Mouse (Mus musculus) testis, adult 2 months (tissue): ENCODE measurements around the gene Bean1. TPM values are rescaled to one million over a fixed set of nuclear protein-coding genes. Genes with fewer than 3 reads are reported as not detected.

Experiments used
- H3K27ac ChIP-seq: fragments of 200-500 bp; 2 replicates; pipeline ENCODE4 v1.5.1; 2012; ENCODE audit warnings: low read depth, low read length; ENCODE audit not compliant: control insufficient read depth, insufficient read depth
- H3K27me3 ChIP-seq: fragments of 200-500 bp; 2 replicates; pipeline ENCODE4 v1.6.1; 2012; ENCODE audit warnings: mild to moderate bottlenecking, low read length, moderate library complexity; ENCODE audit not compliant: control insufficient read depth, insufficient read depth
- H3K36me3 ChIP-seq: fragments of 200-500 bp; 2 replicates; pipeline ENCODE4 v1.6.1; 2012; ENCODE audit warnings: mild to moderate bottlenecking, low read length; ENCODE audit not compliant: control insufficient read depth, insufficient read depth
- H3K4me1 ChIP-seq: fragments of 200-500 bp; 2 replicates; pipeline ENCODE4 v1.6.1; 2012; ENCODE audit warnings: low read length; ENCODE audit not compliant: control insufficient read depth, insufficient read depth
- H3K4me3 ChIP-seq: fragments of 200-500 bp; 2 replicates; pipeline ENCODE4 v1.5.1; 2012; ENCODE audit warnings: low read depth, mild to moderate bottlenecking, low read length, moderate library complexity, mixed read lengths; ENCODE audit not compliant: control insufficient read depth
- CTCF ChIP-seq: fragments of 200-500 bp; IDR thresholded peaks from 2 replicates; pipeline ENCODE4 v1.5.1; 2012; ENCODE audit warnings: low read depth, mild to moderate bottlenecking, inconsistent platforms, low read length, moderate library complexity; ENCODE audit not compliant: control insufficient read depth, insufficient read depth, insufficient replicate concordance
- POLR2A ChIP-seq: fragments of 200-500 bp; IDR thresholded peaks from 2 replicates; pipeline ENCODE4 v1.6.1; 2012; ENCODE audit warnings: low read depth, mild to moderate bottlenecking, inconsistent platforms, low read length, moderate library complexity; ENCODE audit not compliant: control insufficient read depth
- polyA plus RNA-seq: library from polyadenylated mRNA; depleted of rRNA; stranded (reverse); fragments of >200 nt; gene quantifications from 2 replicates; pipeline ENCODE4 v1.2.3, GENCODE M21; 2012

Gene Bean1
- polyA plus RNA-seq, 1 experiment = 21.7 TPM

- no peak overlapping the region for H3K27ac ChIP-seq
- TF ChIP-seq CTCF = no peak
- no peak for TF ChIP-seq POLR2A
- H3K27me3 ChIP-seq = no peaks in the 10 kb centered on the region
- no peaks in the 10 kb centered on the region for H3K36me3 ChIP-seq
- no peak overlapping the region for H3K4me3 ChIP-seq
- peaks cover 3% of the 10 kb centered on the region; the same call in 1 of the 2 replicates for H3K4me1 ChIP-seq
These were observed 21.3 kb downstream of the Bean1 start for GRCm38 (mm10) chr8:104191496-104191895.

GRCm38 (mm10) chr8:104199802-104200201 lies 29.6 kb downstream of the Bean1 start:
- Histone ChIP-seq H3K4me1 (no peaks in the 10 kb centered on the region), H3K36me3 (no peaks in the 10 kb centered on the region), H3K4me3 (no peak overlapping the region), H3K27me3 (no peaks in the 10 kb centered on the region), H3K27ac (no peak overlapping the region)
- TF ChIP-seq POLR2A (no peak), CTCF (no peak)

- Histone ChIP-seq H3K27me3 (no peaks in the 10 kb centered on the region), H3K36me3 (no peaks in the 10 kb centered on the region), H3K4me1 (no peaks in the 10 kb centered on the region), H3K4me3 (no peak overlapping the region), H3K27ac (no peak overlapping the region)
- TF ChIP-seq CTCF = no peak
- no peak for TF ChIP-seq POLR2A
These were observed 31.4 kb downstream of the Bean1 start for GRCm38 (mm10) chr8:104201622-104202021.

- no peak for TF ChIP-seq POLR2A
- no peak for TF ChIP-seq CTCF
- no peaks in the 10 kb centered on the region for H3K36me3 ChIP-seq
- H3K27me3 ChIP-seq = no peaks in the 10 kb centered on the region
- H3K4me3 ChIP-seq = no peak overlapping the region
- no peak overlapping the region for H3K27ac ChIP-seq
- no peaks in the 10 kb centered on the region for H3K4me1 ChIP-seq
These were observed 32.1 kb downstream of the Bean1 start for GRCm38 (mm10) chr8:104202320-104202719.

GRCm38 (mm10) chr8:104205292-104205691 lies 35.0 kb downstream of the Bean1 start:
- TF ChIP-seq POLR2A = no peak
- no peak for TF ChIP-seq CTCF
- Histone ChIP-seq H3K4me1 (no peaks in the 10 kb centered on the region), H3K4me3 (no peak overlapping the region), H3K27ac (no peak overlapping the region), H3K36me3 (no peaks in the 10 kb centered on the region), H3K27me3 (no peaks in the 10 kb centered on the region)

DNA sequence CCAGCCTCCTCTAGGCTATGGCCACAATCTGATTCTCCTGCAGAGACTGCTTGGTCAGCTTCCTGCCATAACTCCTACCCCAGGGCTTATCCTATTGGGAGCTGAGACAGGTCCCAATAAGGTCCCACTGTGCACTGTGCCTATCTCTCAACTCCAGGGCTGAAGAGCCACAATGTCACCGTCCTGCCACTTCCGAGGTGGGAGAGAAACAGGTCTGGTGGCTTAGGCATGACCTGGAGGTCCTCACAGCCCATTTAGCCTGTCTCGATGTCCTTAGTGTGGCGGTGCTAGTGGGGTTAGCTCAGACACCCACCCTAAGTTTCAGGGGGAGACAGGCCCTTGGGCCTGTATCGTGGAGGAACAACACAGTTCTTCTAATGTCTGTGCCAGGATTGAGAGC lies 47.4 kb downstream of the Bean1 start:
- Histone ChIP-seq H3K36me3 (no peaks in the 10 kb centered on the region), H3K27ac (no peak overlapping the region), H3K4me1 (peaks cover 3% of the 10 kb centered on the region), H3K27me3 (no peaks in the 10 kb centered on the region), H3K4me3 (no peak overlapping the region)
- TF ChIP-seq CTCF = no peak
- no peak for TF ChIP-seq POLR2A

DNA sequence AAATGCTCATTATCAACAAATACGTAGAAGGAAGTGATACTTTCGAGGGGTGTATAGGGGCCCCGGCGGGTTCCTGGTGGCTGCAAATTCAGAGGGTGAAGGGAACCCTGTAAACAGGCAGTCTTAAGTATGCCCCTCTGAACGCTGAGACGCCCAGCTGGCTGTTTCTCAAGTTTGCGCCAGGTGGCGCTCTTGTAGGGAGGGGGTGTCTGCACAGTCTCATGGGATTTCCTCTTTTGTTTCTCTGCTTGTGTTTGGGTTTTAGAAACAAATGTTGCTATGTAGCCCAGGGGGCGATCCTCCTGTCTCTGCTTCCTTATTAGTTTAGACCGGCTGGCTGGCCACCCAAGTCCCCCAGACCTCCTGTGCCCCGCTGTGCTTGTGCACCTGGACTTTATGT lies 48.8 kb downstream of the Bean1 start:
- Histone ChIP-seq H3K36me3 (no peaks in the 10 kb centered on the region), H3K27ac (no peak overlapping the region), H3K27me3 (no peaks in the 10 kb centered on the region), H3K4me3 (no peak overlapping the region), H3K4me1 (peaks cover 3% of the 10 kb centered on the region)
- TF ChIP-seq CTCF (peak; percentile 69), POLR2A (no peak)

- TF ChIP-seq CTCF (peak; percentile 86; the same call in 1 of the 2 replicates), POLR2A (no peak)
- H3K27ac ChIP-seq = no peak overlapping the region
- H3K4me1 ChIP-seq = peaks cover 3% of the 10 kb centered on the region
- no peaks in the 10 kb centered on the region for H3K36me3 ChIP-seq
- no peak overlapping the region for H3K4me3 ChIP-seq
- no peaks in the 10 kb centered on the region for H3K27me3 ChIP-seq
These were observed 49.6 kb downstream of the Bean1 start for GRCm38 (mm10) chr8:104219806-104220205.
